Mouse (Mus musculus) T-helper 2 cell (primary cell): ENCODE measurements around the gene Cnih3.

Experiments
- in situ Hi-C: fragments of 300-600 bp; cut with MboI, MseI; formaldehyde crosslinking; loops from one replicate; pipeline ENCODE4 v1.15.1; 2025; ENCODE audit warnings: high pct_unique_total_duplicates

The Cnih3 gene

GRCm38 (mm10) chr1:181399179-181399578 is 46.8 kb downstream of the Cnih3 start:
- in situ Hi-C loops = no loop called here

DNA sequence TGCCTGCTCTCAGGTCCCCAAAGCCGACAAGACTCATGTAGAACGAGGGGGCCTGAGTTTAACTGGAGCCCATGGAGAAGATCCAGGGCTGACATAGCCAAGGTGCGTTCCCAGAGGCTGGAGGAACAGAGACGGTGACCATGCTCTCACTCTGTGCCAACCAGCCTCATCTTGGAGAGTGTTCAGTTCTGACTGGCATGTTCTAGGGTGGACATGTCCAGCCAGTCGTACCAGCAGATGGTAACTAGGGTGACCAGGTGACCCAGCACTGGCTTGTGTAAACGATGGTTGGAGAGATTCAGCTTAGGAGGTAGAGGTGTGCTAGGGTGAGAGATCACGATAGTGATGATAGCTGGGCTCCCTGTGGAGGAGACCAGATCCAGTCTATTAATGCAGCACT is 50.6 kb downstream of the Cnih3 start:
- in situ Hi-C loops = no loop called here

DNA sequence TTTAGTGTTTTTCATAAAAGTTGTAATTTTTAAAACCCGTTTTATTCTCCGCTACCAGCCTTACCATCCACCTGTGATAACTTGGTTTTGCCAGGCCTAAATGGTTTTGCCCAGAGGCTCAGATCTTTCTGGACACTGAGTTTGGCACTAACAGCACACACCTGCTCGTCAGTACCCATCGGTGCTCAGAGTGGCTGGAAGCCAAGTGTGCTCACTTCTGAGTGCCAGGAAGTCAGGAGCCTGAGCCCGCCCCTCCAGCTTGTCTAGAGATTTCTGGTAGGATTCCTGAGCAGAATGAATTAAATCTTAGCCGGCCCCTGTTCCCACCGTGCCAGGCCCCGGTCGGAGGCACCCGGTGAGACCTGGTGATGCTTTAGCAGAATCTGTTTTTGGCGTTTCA is 54.9 kb downstream of the Cnih3 start:
- in situ Hi-C loops = no loop called here

DNA sequence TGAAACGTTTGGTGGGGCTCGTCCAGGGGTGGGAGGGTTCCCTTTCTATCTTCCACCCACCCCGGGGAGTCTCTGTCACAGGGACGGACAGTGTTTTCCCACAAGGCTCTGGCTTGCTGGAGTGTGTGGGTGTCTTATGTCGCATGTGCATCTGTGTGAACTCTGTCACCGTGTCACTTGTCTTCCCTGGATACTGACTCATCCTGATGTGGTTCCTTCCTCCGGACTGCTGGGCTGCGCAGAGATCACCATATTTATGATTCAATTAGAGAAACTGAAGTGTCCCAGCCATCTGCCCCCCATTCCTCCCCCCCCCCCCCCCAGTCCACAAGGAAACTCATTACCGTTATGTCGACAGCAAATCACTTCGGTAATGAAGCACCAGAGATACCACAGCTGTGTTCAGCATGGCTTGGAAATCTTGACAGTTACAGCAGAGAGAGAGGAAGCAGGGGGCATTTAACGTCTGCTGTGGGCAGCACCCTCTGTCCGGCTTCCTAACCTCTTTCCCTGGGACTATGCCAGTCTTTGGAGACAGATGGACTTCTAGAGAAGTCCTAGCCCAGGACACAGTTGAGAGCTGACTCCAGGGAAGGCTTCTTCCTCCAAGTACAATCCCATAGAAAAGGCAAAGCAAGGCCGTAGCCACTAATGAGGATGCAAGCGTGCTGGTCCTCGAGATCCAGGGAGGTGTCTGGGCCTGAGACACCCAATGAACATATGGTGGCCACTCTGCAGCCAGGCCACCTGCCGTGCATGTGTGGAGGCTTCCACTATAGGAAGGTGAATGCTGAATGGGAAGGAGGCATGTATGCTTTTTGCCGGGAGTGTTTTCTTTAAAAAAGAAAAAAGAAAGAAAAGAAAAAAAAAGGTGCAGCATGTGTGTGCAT is 55.9 kb downstream of the Cnih3 start:
- in situ Hi-C loops = no loop called here

DNA sequence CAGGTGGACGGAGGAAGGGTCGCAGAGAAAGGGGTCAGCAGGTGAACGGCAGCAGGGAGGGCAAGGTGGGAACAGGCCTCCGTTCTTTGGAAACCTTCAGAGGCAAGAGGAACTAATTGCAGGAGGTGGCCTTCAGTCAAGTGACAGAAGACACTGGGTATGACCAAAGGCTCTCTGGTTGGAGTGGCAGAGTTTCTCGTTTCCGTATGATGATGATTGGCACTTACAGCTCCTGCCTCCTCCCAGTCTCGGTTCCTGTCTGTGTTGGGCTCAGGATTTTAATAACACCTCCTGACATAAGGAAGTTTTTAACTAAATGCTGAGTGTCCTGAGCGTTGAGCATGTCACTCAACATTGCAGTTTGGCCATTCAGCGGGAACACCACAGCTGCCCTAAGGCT is 57.3 kb downstream of the Cnih3 start:
- in situ Hi-C loops = no loop called here

GRCm38 (mm10) chr1:181410647-181411254 is 58.3 kb downstream of the Cnih3 start:
- in situ Hi-C loops = no loop called here

- in situ Hi-C loops = no loop called here
Observed at GRCm38 (mm10) chr1:181414985-181415384, 62.6 kb downstream of the Cnih3 start.

DNA sequence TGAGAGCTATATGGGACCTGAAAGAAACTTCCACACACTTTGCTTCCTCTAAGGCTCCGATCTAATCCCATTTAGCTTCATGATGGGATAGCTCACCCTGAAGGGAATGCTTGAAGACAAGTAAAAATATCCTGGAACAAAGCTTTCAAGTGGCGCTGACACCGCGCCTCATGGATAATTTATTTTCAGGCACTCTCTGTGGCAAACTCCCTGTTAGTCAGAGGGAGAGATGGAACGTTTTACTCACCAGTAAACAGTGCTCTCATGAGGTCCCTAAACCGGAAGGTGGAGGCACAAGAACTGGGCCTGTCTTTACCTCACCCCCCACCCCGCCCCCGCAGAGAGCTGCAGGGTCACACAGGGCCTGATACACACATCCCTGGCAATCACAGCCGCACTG is 64.4 kb downstream of the Cnih3 start:
- in situ Hi-C loops = no loop called here

GRCm38 (mm10) chr1:181417937-181418523 is 65.6 kb downstream of the Cnih3 start:
- in situ Hi-C loops = no loop called here

GRCm38 (mm10) chr1:181420080-181420536 is 67.7 kb downstream of the Cnih3 start:
- in situ Hi-C loops = no loop called here

- in situ Hi-C loops = no loop called here
Observed at GRCm38 (mm10) chr1:181422796-181423195, 70.4 kb downstream of the Cnih3 start.

DNA sequence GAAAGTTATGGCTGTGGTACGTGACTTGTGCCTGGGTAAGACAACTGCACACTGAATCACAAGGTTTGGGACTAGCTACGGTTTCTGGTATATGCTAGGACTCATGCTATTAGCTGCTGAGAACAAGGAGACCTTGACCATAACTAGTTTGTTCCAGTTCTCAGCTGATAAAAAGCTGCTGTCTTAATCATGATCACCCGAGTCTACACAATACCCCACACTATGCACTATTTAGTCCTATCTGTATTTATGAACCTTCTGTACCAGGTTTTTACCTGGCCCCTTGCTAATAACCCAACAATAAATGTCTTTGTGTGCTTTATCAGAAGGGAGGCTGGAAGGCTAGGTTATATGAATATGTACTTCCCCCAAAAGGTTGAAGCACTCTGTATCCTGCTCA is 72.5 kb downstream of the Cnih3 start:
- in situ Hi-C loops = no loop called here

GRCm38 (mm10) chr1:181425388-181425787 is 73.0 kb downstream of the Cnih3 start:
- in situ Hi-C loops = no loop called here

GRCm38 (mm10) chr1:181426406-181426805 is 74.0 kb downstream of the Cnih3 start:
- in situ Hi-C loops = no loop called here

GRCm38 (mm10) chr1:181433263-181433662 is 80.8 kb downstream of the Cnih3 start:
- in situ Hi-C loops = no loop called here

- in situ Hi-C loops = no loop called here
Observed at GRCm38 (mm10) chr1:181435414-181435813, 83.0 kb downstream of the Cnih3 start.

- in situ Hi-C loops = no loop called here
Observed at GRCm38 (mm10) chr1:181440982-181441603, 88.7 kb downstream of the Cnih3 start.

DNA sequence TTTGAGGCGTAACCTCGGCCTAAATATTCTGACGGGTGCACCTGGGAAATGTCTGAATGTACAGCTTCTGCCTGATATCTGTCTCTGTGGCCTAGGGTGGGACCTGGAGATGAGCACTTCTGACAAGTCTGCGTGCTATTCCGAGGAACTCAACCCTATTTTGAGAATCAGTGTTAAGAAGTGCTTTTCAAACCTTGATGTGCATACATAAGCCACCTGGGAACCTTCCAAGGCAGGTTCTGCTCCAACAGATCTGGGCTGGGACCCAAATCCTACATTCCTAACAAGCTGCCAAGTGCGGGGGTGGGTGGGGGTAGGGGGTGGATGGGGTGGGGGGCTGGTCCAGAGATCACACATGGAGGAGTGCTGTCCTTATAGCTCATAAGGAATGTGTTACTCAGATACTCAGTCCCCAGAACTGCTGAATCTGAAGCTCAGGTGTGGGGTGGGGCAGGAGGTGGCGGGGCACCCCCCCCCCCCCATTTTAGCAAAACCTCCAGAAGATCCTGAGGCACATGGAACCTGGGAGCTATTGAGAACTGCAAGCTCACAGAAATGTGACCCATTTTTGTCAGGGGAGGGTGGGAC is 89.3 kb downstream of the Cnih3 start:
- in situ Hi-C loops = no loop called here

GRCm38 (mm10) chr1:181445041-181445440 is 92.6 kb downstream of the Cnih3 start:
- in situ Hi-C loops = no loop called here

DNA sequence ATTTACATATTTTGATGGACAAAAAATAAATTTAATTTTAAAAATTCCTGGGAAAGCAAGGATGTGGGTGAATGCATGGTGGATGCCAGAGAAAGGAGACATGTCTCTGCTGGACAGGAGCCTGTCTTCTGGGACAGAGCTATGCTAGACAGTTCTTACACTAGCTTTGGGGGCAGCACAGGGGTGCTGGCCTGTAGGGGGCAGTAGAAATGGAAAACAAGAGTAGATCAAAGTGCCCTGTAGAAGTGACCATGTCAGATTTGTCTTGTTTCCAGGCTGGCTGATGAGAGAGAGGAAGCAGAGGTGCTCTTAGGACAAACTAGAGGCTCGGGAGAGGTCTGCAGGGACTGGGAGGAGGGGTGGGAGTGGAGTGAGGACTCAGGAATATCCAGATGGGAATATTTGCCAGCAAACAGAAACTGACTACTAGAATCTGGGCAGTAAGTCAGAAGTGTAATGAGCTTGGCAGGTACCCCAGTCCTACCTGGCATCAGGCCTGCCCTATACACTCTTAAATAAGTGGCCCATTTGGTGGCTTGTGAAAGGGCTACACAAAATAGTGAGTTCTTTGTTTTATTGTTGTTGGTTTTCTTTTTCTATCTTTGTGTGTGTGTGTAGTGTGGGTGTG is 93.3 kb downstream of the Cnih3 start:
- in situ Hi-C loops = no loop called here

GRCm38 (mm10) chr1:181446591-181447114 is 94.2 kb downstream of the Cnih3 start:
- in situ Hi-C loops = no loop called here
